Mouse (Mus musculus): ENCODE measurements around the gene Pigw. TPM values are rescaled to one million over a fixed set of nuclear protein-coding genes. Genes with fewer than 3 reads are reported as not detected.
"Not testable (repeated sequence)": the region's sequence is repeated elsewhere in the genome, so short reads cannot be mapped to it uniquely, and the experiment has no call there.

The Pigw gene
- total RNA-seq, 2 experiments from 2014 or later: 7.1 to 7.5 TPM

DNA sequence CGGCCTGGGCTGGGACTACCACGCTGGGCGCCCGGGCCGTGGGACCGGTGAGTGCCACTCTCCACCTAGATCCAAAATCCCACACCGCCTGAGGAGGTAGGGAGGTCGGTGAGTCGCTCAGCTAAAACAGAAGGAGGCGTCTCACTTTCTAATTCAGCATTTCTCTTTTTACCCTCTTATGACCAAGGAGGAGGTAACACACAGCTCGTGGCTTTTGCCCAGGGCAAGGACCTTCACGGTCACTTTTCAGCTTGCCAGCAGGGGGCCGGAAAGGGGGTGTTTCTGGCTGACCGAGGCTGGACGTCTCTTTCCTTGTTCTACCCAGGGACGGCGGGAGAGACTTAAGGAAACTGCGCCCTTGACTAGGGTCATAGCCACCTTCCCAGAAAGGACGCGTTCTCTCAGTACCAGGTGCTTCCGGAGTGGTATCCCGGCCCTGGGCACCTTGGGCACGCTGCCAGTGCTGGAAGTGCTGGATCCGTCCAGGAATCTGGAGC is 428 bp upstream of the Pigw start:
- DNase-seq (ENCODE audit: low spot score in 2 of 2): no peak

DNA sequence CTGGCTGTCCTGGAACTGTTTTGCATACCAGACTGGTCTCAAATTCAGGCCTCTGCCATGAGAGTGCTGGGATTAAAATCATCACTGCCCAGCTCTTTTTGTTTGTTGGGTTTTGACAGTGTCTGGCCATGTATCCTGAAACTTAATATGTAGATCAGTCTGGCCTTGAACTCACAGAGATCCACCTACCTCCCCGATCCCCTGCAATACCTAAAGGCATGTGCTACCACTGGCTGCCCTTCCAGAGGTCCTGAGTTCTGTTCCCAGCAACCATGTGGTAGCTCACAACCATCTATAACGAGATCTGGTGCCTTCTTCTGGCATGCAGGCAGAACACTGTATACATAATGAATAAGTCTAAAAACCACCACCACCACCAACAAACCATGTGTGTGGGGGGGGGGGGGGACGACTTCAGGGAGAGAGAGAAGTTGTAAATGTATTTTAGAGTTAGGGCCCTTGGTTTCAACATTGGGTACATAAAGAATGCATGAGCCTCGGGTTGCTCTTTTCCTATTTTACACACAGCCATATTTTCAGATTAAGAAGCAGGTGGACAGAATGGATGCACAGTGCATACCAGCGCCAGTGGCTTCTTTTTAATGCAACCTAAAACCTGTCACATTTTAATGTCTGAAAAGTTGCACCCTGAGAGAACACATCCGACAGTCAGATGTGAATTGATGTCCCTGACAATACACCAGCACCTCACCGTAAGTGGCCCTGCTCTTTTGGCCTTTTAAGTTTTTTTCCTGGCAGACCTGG is 896 bp downstream of the Pigw start:
- DNase-seq (ENCODE audit: low spot score in 2 of 2): no peak

DNA sequence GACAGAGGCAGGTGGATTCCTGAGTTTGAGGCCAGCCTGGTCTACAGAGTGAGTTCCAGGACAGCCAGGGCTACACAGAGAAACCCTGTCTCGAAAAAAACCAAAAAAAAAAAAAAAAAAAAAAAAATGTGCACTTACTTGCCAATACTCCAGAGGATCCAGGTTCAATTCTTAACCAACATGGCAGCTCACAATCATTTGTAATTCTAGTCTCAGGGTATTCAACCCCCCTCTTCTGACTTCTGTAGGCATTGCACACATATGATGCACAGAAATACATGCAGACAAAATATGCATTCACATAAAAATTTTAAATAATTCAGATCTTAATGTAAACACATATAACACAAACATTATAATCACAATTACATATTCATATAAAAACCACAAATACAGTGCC is 4.1 kb downstream of the Pigw start:
- DNase-seq (ENCODE audit: low spot score in 2 of 2): not testable (repeated sequence)

DNA sequence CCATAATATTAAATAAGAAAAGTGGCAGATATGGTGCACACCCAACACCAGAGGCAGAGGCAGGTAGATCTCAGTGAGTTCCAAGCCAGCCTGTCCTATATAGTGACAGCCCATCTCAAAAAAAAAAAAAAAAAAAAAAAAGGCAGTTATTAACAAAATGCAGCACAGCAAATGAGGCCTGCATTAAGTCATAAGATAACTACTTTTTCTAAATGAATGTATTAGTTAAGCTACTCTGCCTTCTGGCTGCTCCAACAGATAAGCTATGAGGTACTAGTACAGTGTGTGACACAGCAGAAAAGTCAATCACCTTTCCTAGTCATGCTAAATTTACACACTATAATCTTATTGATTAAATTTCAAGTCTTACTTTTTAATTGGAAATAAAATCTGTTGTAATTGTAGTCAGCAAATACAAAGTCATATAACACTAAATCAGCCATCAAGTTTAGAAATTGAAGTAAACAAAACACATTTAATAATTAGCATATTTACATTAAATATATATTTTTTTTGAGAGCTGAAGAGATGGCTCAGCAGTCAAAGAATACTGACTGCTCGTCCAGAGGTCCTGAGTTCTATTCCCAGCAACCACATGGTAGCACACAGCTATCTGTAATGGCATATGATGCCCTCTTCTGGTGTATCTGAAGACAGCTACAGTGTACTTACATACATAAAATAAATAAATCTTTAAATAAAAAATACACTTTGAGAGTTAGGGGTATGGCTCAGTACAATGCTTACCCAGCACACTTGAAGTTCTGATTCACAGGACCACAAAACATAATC is 6.8 kb downstream of the Pigw start:
- no peak for DNase-seq (ENCODE audit: low spot score in 2 of 2)

DNA sequence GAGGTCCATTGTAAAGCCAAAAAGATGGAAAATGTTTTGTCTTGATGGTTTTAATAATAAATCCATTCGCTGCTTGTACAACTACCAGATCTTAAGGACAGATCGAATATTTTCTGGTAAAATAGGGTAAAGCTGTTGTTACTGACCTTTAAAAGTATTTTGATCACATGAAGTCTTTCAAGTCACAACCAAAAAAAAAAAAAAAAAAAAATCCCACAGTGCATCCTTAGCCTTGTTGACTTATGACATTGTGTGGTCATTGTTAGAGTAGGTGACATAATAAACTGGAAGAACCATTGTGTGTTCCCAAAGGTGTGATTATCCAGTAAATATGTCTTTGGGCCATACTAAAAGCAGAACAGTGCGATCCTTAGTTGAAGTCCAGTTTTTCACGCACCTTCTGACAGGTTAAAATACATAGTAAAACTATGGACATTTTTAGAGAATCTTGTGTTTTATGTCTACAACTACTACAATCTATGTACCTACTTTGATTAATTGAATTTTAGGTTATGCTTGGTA is 8.5 kb downstream of the Pigw start:
- no peak for DNase-seq (ENCODE audit: low spot score in 2 of 2)

DNA sequence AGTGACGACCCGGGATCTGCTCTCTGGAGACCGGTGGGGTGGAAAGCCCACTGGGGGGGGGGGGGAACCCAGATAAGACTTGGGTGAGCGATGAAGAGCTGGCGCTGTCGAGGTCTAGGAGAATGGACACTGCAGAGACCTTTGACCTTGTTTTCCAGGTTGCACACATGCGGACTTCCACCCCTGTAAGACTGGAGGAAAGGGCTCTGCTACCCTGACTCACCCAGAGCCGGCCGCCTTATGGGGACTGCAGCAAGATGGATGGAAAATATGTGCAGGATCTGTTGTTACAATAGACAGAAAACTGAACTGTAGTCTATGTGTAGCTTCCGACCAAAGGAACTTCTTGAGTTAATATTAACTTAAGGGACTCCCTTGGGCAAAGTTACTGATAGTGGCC is 9.0 kb downstream of the Pigw start:
- DNase-seq (ENCODE audit: low spot score in 2 of 2): no peak

DNA sequence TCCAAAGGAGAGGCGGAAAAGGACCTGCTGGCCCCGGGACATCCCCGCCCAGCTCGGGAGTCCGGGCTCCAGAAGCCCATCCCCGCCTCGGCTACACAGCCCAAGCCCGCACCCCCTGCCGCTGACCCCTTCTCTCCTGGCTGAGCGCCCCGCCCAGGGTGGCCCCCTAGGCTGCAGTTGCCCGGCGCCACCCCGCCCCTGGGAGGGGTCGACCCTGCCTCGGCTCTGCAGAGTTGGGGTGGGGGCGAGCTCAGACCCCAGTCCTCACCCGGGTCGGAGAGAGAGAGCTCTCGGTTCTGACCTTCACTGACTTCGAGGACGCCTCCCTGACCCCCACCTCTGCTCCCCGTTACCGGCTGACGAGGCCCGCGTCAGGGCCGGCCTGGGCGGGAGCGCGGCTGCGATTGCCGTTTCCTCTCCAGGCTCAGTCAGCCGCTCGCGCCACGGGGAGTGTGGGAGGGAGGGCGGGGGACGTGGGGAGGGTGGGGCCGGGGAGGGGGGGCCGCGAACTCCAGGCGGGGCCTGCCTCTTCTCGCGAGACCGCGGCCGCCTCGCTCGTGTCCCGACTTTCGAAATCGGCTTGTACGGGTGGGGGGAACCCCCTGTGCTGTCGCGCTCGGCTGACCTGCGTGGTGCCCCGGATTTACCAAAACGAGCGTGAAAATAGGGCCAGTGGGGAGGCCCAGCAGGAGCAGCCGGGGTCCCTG is 9.6 kb downstream of the Pigw start, which contains the start of gene Ggnbp2:
TSS of gene Ggnbp2 (minus strand) at position 481 of the 707 bp plus-strand sequence.
- DNase-seq (ENCODE audit: low spot score in 2 of 2): peak; percentile 83 to 93

DNA sequence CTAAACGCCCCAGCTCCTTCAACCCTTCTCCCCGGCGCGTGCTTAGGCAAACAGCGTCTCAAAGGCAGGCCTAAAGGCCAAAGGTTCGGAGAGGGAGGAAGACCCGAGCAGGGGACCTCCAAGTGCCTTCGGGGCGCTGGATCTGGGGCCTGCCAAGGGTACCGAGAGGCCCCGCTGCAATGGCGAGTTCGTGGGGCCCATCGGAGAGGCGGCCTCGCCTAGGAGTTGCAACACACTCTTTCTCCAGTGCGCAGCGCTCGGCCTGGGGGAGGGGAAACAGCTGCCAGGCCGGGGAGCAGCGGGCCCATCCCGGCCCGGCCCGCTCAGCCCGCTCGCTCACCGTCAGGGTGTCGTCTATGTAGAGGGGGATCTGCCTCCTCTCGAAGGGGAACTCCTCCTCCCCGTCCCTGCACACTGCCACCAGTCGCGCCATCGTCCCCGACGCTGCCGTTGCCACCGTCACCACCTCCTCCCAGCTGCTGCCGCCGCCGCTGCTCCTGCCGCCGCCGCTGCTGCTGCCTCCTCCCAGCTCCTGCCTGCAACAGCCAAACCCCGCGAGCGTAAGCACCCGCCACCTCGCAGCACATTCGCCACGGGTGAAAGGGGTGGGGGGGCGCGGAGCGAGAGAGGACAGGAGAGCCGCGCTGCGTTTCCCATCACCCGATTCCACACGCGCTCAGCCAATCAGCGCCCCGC is 10.4 kb downstream of the Pigw start:
- DNase-seq (ENCODE audit: low spot score in 2 of 2): peak; percentile 86 to 93

DNA sequence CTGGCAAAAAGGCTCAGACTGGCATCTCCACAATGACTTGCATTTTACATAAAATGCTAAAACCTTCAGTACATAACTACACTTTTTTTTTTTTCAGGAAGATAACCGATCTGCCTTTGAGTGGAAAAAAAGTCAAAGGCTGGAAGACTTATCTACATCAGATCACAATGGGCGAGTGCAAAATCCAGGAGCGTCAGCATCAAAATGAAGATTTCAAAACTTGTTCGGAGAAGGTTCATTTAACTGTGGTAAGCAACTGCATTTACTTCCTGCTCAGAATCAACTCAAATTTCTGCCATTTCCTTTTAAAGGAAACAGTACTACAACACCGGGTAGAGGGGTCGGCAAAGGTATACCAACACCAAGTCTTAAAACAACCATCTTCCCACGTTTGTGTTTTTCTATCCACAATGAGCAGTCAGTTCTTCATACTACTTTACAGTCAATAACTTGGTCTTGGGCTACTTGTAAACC is 11.3 kb downstream of the Pigw start:
- DNase-seq (ENCODE audit: low spot score in 2 of 2): no peak

DNA sequence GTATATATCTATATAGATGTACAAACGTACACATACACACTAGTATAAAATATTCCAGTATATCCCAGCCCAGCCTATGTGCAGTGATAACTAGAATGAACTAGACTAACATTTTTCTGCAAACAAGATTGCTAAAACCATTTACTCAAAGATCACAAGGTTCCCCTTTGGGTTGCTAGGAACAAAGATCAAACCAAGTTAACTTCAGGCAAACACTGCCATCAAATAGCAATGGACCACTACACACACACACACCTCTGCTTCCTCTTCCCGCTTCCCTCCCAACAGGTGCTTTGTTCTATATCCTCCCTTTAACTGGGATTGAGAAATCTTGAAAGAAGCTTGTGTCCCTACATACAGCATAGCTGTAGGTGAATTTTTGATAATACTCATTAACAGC is 12.5 kb downstream of the Pigw start:
- no peak for DNase-seq (ENCODE audit: low spot score in 2 of 2)

DNA sequence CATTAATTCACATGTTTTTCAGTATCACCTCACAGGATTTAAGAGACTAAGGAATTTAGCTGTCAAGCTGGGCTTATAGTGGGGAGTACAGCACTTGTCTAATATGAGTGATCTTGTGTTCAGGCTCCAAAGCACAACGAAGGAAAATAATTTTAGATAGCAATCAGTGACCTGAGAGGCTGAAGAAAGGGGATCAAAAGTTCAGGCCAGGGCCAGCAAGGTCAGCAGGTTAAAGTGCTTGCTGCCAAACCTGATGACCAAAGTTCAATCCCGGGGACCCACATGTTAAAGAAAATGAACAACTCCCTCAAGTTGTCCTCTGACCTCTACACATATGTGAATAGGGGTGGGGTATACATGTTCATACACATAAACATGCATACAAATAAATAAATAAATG is 14.8 kb downstream of the Pigw start:
- DNase-seq (ENCODE audit: low spot score in 2 of 2): no peak

DNA sequence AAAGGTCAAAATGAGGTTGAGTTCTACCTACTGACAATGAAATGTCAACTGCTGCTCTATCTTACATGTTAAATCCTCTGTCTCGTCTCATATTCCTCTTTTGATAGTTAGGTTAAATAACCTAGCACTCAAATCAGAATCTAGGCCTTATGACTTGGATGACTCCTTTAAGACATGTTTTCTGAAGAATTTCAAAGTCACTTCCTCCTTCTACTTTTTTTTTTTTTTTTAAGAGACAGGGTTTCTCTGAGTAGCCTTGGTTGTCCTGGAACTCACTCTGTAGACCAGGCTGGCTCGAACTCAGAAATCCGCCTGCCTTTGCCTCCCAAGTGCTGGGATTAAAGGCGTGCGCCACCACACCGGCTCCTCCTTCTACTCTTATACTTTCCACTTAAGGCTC is 24.8 kb downstream of the Pigw start:
- DNase-seq (ENCODE audit: low spot score in 2 of 2): no peak

DNA sequence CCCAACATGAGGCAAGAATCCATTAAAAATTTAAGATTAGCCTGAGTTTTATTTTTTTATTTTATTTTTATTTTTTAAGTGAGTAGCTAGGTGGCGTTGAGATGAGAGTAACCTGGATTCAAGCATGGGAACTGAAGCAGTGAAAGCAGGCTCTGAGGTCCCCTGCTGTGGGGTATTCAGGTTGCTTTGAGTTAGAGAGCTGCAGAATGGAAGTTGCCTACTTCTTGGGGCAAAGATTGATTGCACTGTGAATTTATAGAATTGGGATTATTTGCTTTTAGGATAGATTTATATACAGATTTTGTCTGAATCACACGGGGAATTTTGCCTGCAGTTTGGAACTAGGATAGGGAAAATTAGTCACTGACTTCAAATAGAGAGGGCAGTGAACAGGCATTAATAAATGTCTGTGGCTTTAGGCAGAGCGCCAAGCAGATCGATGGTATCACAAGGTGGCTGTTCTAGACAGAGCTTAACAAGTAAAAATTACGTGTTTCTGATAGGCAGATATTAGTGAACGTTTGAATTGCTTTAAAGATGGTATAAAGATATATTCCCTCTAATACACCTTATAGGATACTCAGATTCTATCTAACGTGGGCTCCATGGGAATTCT is 32.5 kb downstream of the Pigw start:
- no peak for DNase-seq (ENCODE audit: low spot score in 2 of 2)

DNA sequence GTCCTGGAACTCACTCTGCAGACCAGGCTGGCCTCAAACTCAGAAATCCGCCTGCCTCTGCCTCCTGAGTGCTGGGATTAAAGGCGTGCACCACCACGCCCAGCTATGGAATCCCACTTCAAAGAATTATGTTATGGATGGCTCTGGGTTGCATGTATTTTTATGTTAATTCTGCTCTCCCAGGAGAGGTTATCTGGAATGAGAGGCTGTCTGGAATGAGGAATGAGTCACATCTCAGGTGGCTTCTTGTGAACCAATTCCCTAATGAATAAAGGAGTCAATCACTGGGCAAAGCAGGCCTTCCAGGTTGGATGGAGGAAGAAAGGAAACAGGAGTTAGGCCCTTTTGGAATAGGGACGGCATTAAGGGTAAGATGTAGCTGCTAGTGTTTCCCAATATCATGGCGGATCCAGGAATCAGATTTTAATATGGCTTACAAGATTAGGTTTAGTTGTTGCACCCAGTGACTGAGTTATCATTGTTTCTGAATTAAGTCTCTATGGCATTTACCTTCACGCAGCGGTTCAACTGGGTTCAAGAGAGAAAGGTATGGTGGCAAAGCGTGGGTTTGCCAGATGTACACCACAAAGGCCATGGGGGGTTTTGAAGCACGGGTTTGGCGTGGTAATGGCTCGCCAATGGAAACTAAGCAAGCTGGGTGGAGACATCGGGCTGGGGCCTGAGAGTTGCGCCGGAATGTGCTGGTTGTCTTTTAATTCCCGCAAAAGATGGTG is 33.2 kb downstream of the Pigw start:
- DNase-seq (ENCODE audit: low spot score in 2 of 2): no peak

DNA sequence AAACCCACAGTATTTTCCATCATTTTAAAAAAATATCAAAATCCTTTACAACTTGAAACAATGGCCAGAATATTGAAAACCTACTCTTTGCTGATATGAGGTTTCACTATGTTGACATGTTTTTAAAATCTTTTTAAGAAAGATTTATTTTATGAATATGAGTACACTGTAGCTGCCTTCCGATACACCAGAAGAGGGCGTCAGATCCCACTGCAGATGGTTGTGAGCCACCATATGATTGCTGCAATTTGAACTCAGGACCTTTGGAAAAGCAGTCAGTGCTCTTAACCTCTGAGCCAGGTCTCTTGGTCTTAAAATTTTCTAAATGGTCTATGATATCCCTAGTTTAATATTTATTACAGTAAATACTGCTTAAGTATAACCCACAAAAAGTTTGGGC is 40.8 kb downstream of the Pigw start:
- DNase-seq (ENCODE audit: low spot score in 2 of 2): no peak

DNA sequence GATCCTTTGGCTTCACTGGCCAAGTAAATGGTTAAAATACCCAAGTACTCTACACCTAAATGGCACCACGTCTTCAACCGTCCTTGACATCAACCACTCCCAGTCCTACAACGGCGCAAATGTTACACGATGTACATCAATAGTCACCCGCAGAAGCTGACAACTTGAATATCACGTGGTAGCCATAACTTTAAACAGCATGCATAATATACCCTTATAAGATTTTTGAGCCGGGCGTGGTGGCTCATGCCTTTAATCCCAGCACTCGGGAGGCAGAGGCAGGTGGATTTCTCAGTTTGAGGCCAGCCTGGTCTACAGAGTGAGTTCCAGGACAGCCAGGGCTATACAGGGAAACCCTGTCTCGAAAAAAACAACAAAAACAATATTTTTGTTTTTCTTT is 50.6 kb downstream of the Pigw start:
- not testable (repeated sequence) for DNase-seq (ENCODE audit: low spot score in 2 of 2)

DNA sequence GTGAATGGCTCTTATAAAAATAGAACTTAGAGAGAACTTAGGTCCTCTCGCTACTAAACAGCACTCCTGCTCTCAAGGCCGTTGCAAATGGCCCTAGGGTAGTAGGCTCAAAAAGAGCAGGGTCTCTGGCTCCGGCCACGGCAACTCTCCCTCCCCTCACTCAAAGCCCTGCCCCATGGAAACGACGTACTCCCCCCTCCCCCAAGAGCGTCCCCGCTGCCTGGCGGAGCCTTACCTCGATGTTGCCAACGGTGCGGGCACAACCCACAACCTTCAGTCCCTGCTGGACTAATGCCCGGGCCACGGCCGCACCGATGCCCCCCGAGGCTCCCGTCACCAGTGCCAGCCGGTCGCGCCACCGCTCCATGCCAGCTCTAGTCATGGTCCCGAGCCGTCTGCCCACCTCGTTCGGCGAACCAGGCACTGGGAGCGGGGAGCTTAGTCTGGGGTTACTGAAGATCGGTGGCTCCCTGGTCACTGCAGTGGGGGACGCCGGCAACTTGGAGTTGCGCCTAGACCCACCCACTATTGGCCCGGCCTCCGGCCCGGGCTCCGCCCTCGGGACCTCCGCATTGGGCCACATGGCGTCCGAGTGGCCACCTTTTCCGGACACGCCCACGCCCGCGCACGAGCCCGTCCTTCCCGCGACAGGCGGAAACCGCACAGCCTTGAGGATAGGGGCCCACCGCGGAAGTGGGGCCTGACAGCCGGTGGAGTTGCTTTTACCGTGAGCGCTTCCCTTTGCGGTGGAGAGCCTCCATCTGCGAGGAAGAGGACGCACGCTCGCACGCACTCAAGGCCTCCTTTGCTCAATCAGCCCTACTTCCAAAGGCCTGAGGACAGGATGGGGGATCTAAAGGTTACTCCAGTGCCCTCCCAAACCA is 51.3 kb downstream of the Pigw start, which contains the start of gene Dhrs11:
TSS of gene Dhrs11 (minus strand) at position 479 of the 884 bp plus-strand sequence.
- peak; percentile 77 to 84 for DNase-seq (ENCODE audit: low spot score in 2 of 2)

DNA sequence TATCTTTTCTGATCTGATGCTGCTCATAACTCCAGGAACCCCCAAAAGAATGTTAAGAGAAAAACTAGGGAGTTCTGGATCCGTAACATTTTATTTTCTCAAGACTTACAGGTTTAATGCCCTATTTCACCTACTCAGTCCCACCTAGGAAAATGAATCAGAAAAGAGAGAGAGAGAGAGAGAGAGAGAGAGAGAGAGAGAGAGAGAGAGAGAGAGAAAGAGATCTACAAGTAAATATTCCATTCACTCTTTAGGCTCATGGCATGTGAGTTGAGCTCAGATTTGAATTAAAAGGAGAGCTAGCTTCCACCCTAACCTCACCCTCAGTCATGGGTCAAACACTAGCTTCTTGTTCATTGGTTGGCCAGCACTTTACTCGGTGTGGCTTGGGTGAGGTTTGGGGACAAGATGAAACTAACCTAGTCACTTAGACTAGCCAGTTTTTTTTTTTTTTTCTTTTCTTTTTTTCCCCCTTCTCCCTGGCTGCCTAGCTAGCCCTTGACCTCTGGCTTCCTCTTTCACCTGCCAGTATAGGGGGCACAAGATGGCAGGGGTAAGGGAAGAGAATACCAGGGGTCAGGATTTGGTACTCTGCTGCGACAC is 52.1 kb downstream of the Pigw start:
- no peak for DNase-seq (ENCODE audit: low spot score in 2 of 2)

Measured in layer of hippocampus, adult 18-20 months (tissue).